Mouse (Mus musculus) cortical plate, adult 2 months (tissue): Measurements from ENCODE around the gene Zfp963.

Experiments used
- CTCF ChIP-seq: fragments of 200-500 bp; IDR thresholded peaks from 2 replicates; pipeline ENCODE4 v1.5.1; 2011; ENCODE audit warnings: mild to moderate bottlenecking, control low read depth, low read length; ENCODE audit not compliant: insufficient read depth; ENCODE audit errors: extremely low read depth
- POLR2A ChIP-seq: fragments of 200-500 bp; IDR thresholded peaks from 2 replicates; pipeline ENCODE4 v1.6.1; 2011; ENCODE audit warnings: mild to moderate bottlenecking, low read length, control low read depth; ENCODE audit not compliant: insufficient read depth; ENCODE audit errors: extremely low read depth

GRCm38 (mm10) chr8:69794901-69795300 lies 45.1 kb upstream of the Zfp963 start:
- TF ChIP-seq CTCF (no peak), POLR2A (no peak)
